Mouse (Mus musculus): Measurements from ENCODE around the gene Fam71a.
"Not testable (repeated sequence)": the region's sequence is repeated elsewhere in the genome, so short reads cannot be mapped to it uniquely, and the experiment has no call there.

The Fam71a gene

GRCm38 (mm10) chr1:191182431-191183162 is 18.0 kb upstream of the Fam71a start:
- in situ Hi-C loops (cut with MboI, MseI), result loop anchor here (25.0 kb wide), 1 partner anchor 1955 kb away; the partner anchor contains the start of gene Diexf

- in situ Hi-C loops (cut with MboI, MseI), result loop anchor here (25.0 kb wide), 1 partner anchor 1956 kb away; the partner anchor contains the start of gene Diexf
Observed at GRCm38 (mm10) chr1:191181469-191182259, 17.0 kb upstream of the Fam71a start.

- in situ Hi-C loops (cut with MboI, MseI), result loop anchor here (25.0 kb wide), 1 partner anchor 1957 kb away; the partner anchor contains the start of gene Diexf
Observed at GRCm38 (mm10) chr1:191180397-191180796, 15.8 kb upstream of the Fam71a start.

- in situ Hi-C loops (cut with MboI, MseI), result loop anchor here (5.0 to 25.0 kb wide), 2 partner anchors 83 to 1957 kb away; partner anchors contain the start of genes Batf3 and Diexf
Observed at GRCm38 (mm10) chr1:191179846-191180245, 15.2 kb upstream of the Fam71a start.

DNA sequence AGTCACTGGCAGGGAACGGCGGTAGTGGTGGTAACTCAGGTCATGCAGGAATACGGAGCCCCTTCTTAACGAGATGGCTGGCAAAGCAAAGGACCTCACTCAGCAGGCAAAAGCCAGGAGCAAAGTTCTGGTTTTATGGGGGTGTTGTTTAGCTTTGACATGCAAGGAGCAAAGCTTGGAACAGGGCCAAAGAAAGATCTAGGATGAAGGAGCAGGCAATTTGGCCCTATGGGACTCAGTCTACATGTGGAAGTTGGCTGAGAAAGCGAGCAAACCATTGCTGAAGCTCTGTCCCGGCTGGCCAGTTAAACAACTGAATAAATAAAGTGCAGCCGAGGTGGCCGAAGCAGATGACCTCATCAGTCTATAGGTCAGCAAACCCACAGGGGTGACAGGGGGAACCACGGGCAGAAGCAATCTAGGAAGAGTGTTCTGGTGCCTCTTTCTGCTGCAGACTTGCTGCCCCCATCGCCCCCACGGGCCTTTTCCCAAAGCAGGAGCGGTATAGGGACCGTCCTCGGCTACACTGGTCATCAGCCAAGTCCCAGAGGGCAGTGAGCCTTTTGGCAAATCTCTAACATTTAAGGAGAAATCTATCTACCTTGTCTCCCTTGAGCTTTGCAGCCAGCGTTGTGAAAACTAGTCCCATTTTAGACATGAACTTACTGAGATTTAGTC is 14.0 kb upstream of the Fam71a start:
- in situ Hi-C loops (cut with MboI, MseI), result loop anchor here (5.0 to 25.0 kb wide), 2 partner anchors 81 to 1959 kb away; partner anchors contain the start of genes Batf3 and Diexf

DNA sequence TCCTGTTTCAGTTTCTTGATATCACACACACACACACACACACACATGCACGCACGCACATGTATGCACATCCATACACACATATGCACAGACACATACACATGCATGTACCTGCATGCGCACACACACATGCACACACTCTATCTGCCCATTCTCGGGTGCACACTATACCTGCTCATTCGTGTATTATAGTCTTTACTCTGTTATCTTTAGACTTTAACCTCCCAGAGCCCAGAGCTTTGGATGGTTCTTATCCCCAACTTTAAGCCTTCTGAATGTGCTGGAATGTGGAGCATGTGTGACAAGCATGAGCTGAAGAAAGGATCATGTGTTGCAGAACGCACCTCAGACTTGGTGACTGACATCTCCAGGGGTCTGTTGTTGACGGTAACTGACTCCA is 12.3 kb upstream of the Fam71a start:
- in situ Hi-C loops (cut with MboI, MseI), result loop anchor here (5.0 to 25.0 kb wide), 2 partner anchors 80 to 1960 kb away; partner anchors contain the start of genes Batf3 and Diexf

DNA sequence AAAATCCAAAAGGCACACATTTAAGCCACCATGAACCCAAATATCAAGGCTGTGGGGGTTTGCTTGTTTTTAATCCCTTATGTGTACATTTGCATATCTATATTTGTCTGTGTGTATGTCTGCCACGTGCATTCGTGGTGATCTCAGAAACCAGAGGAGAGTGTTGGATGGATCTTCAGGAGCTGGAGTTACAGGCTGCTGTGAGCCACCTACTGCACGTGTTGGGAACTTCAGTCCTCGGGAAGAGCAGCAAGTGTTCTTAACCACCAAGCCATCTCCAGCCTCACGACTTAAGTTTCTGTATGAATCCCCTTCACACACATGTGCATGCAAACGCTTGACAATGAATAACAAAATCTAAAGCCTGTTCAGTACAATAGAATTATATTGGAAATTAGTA is 7.9 kb upstream of the Fam71a start:
- in situ Hi-C loops (cut with MboI, MseI), result no loop called here

GRCm38 (mm10) chr1:191170444-191170843 is 5.8 kb upstream of the Fam71a start:
- in situ Hi-C loops (cut with MboI, MseI), result no loop called here

- in situ Hi-C loops (cut with MboI, MseI), result no loop called here
Observed at GRCm38 (mm10) chr1:191166189-191166588, 1.6 kb upstream of the Fam71a start.

GRCm38 (mm10) chr1:191154314-191154713 is 10.3 kb downstream of the Fam71a start:
- in situ Hi-C loops (cut with MboI, MseI), result no loop called here

- in situ Hi-C loops (cut with MboI, MseI), result no loop called here
Observed at GRCm38 (mm10) chr1:191153052-191153451, 11.6 kb downstream of the Fam71a start.

DNA sequence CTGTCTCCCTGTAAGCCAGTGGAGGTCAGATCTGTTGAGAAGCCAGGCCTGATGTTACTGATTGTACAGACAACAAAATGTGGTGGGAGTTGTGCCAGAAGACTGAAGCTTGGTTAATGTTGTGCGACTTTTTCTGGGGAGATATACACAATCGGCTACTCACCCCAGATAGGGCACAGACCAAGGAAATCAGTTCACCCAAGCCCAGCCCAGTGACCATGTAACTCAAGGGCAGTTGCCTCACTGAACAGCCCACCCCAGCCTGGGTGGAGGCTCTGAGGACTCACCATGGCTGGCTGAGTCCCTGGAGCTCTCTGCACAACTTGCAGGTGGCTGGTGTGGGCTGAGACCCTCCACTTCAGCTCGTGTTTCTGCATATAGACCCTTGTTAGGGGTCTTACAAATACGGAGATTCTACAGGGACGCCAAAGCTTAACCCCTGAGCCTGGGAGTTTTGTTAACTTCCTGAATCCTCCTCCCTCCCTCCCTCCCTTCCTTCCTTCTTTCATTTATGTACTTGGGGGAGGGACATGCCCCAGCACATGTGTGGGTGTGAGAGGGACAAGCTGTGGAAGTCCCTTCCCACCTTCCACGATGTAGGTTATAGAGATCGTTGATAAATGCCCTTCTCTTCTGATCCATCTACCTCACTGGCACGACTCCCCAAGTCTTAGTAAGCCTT is 13.6 kb downstream of the Fam71a start:
- in situ Hi-C loops (cut with MboI, MseI), result no loop called here

DNA sequence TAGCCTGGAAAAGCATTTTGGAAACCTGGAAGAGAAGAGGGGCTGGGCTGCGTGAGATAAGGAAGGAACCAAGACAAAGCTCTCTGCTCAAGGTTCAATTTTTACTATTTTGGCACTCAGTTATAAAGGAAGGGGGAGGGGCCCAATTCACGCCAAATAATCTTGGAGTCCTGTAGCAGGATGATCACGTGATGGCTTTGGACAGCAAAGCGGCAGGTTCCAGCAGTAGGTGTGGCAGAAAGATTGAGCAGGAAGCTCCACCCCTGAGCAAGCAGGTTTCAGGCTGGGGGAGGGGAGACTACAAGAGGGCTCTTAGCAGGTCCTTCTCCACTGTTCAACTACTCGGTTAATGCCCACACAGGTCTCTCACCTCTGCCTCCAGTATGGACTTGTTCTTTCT is 15.1 kb downstream of the Fam71a start:
- in situ Hi-C loops (cut with MboI, MseI), result not testable (repeated sequence)

DNA sequence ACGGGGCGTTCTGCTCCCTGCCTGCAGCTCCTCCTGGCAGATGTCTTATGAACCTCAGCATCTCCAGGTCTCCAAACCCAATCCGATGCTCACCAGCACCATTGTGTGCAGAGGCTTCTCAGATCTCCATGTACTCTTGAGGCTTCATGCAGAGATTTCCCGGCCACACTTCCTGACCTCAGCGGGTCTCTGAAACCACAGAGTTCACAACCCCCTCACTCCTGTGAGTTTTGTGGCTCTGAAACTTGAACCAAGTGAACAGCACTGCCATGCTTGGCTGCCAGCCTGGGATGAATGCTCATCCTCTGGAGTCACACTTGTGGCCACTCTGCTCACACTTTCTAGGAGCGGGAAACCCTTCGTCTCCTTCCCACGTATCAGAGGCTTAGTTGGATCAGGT is 23.6 kb downstream of the Fam71a start:
- in situ Hi-C loops (cut with MboI, MseI), result no loop called here

- in situ Hi-C loops (cut with MboI, MseI), result no loop called here
Observed at GRCm38 (mm10) chr1:191138874-191139495, 25.6 kb downstream of the Fam71a start.

DNA sequence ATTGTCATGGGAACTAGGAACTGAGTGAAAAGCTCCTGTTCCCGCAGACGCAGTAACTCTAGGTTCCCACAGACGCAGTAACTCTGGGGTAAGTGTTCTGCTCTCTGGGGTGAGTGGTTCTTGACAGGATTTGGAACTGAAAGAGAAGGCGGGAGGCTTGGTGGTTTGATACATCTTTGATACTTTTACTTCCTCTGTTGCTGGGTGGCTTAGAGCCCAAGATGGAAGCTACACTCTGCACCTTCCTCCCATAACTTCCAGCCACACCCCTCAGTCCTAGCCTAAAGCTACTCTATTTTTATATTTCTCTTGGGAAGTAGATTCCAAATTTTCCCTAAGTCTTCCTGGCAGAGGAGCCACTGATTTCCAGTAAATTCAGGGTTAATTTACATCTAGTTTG is 26.2 kb downstream of the Fam71a start:
- in situ Hi-C loops (cut with MboI, MseI), result no loop called here

GRCm38 (mm10) chr1:191135406-191135805 is 29.2 kb downstream of the Fam71a start:
- in situ Hi-C loops (cut with MboI, MseI), result no loop called here

DNA sequence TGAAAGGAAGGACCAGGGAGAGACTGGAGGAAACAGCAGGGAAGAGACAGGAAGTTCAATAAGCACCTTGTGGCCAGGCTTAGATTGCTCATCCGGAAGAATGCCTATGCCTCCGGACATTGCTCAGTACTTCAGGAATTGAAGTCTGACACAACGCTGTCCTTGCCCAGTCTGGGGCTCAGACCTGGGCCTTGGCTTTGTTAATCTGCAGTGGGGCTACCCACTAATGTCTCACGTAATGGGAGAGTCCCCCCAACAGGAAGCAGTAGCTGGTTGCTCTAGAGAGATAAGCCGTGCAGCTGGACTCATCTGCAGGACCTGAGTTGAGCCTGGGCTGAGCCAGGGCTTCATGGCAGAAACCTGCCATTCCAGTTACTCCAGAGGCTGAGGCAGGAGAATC is 31.7 kb downstream of the Fam71a start:
- in situ Hi-C loops (cut with MboI, MseI), result no loop called here

DNA sequence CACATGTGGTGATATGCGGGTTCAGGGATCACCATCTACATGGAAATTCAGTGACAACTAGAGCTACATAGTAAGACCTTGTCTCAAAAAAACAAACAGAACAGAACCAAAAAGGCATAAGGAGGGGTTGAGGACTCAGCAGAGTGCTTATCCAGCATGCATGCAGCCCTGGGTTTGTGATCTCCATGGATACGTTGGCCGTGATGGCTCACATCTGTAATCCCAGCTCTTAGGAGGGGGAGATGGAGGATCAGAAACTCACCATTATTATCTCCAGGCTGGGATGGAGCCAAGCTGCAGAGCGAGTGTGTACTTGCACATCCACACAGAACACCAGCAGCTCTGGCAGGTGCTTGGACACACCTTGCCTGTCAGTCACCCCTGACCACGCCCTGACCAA is 32.4 kb downstream of the Fam71a start:
- in situ Hi-C loops (cut with MboI, MseI), result no loop called here

DNA sequence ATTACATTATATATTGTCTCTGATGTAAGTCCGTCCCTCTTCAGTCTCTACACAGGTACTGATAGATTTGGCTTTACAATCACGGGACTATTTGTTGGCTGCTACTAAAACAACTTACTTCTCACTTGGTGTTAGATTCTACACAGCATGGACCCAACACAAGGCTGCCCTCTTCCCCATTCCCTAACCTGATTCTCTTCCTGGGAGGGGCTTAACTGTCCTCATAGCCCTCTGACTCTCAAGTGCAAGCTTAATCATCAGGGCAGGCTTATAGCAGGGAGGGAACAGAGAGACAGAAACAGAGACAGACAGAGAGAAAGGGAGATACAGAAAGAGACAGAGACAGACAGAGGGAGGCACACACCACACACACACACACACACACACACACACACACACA is 32.9 kb downstream of the Fam71a start:
- in situ Hi-C loops (cut with MboI, MseI), result no loop called here

Measured in T-helper 1 cell (primary cell).